Mouse (Mus musculus): Measurements from ENCODE around the gene Pla2g4e.

- no peak for TF ChIP-seq EP300 (IDR thresholded peaks at IDR 0.05; ENCODE audit: low read depth)
- TF ChIP-seq CTCF (IDR thresholded peaks at IDR 0.05; ENCODE audit: low read depth) = no peak
Measured at GRCm38 (mm10) chr2:120171362-120171761, 73.8 kb downstream of the Pla2g4e start.
